Mouse (Mus musculus): Measurements from ENCODE around the gene Gm14391. TPM values are rescaled to one million over a fixed set of nuclear protein-coding genes. Genes with fewer than 3 reads are reported as not detected.
A peak's percentile ranks its signal among the peaks of the same experiment; 100 is the strongest.
"Not testable (repeated sequence)": the region's sequence is repeated elsewhere in the genome, so short reads cannot be mapped to it uniquely, and the experiment has no call there.

Gene Gm14391
- polyA plus RNA-seq, 1 experiment from 2014 or later = 5.9 TPM

- H3K4me2 ChIP-seq (replicated peaks; ENCODE audit: low read depth, low read length); H3K9ac ChIP-seq (ENCODE audit: low read depth, low read length); H3K27ac ChIP-seq (ENCODE audit: low read depth, low read length); H3K36me3 ChIP-seq (ENCODE audit: control insufficient read depth, insufficient read depth, low read length); H3K4me3 ChIP-seq (ENCODE audit: low read depth, low read length); H3K9me3 ChIP-seq (ENCODE audit: control insufficient read depth, low read length); ATAC-seq (ENCODE audit: low FRiP score); H3K27me3 ChIP-seq (ENCODE audit: control insufficient read depth, insufficient read depth, low read length); H3K4me1 ChIP-seq (replicated peaks; ENCODE audit: control insufficient read depth, insufficient read depth, low read length); DNase-seq (ENCODE audit: low spot score): not testable (repeated sequence)
- 92% methylated on average over 4 of the region's 4 CpGs for WGBS
Measured at GRCm38 (mm10) chr2:175161438-175161837, 45.3 kb downstream of the Gm14391 start.

DNA sequence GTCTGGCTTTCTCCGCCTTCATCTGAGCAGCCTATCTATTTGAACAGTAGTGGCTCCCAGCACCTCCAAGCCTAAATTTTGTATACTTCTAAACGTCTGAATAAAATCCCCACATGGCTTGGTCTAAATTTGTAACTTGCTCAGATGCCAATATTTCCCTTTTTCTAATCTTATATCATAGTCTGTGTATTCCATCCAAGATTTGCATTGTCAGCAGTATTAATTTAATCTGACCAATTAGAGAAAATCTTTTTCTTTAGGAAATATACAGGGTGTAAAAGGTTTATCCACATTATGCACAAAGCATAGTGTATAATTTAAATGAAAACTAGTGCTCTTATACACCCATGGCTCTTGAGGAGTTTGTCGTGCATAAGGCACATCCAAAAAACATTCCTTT is 48.1 kb downstream of the Gm14391 start:
- 88% methylated on average over 3 of the region's 3 CpGs for whole genome bisulfite sequencing
- no peak overlapping the region for H3K9ac ChIP-seq (ENCODE audit: low read depth, low read length)

DNA sequence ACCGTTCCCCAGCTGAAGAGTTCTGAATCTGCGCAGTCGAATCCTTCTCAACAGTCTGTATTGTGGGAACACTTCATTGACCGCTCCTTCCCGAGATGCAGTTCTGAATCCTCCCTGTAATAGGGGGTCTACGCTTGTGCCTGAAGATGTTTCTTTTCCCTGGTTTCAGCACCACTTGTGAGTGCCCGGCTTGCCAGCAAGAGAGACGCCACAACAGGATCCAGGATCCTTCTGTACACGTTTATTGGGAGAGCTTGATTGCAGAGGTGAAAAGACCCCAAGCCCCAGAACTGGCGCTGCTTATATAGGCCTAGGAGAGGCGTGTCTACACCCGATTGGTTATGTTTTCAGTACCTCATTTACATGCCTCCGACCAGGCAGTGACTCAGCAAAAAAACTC is 50.0 kb downstream of the Gm14391 start:
- no peak for ATAC-seq (ENCODE audit: low FRiP score)
- Histone ChIP-seq H3K9ac (ENCODE audit: low read depth, low read length) (no peak overlapping the region), H3K4me2 (replicated peaks; ENCODE audit: low read depth, low read length) (no peak overlapping the region), H3K9me3 (ENCODE audit: control insufficient read depth, low read length) (peaks cover 2% of the 10 kb centered on the region; the same call in 1 of the 2 replicates), H3K4me1 (replicated peaks; ENCODE audit: control insufficient read depth, insufficient read depth, low read length) (no peaks in the 10 kb centered on the region), H3K27me3 (ENCODE audit: control insufficient read depth, insufficient read depth, low read length) (no peaks in the 10 kb centered on the region), H3K27ac (ENCODE audit: low read depth, low read length) (no peak overlapping the region), H3K4me3 (ENCODE audit: low read depth, low read length) (no peak overlapping the region), H3K36me3 (ENCODE audit: control insufficient read depth, insufficient read depth, low read length) (no peaks in the 10 kb centered on the region)
- WGBS = 93% methylated on average over 13 of the region's 13 CpGs
- no peak for DNase-seq (ENCODE audit: low spot score)

More for the DNA sequence above, 48.1 kb downstream of the Gm14391 start:
- H3K4me3 ChIP-seq (ENCODE audit: low read depth, low read length) = no peak overlapping the region
- no peak overlapping the region for H3K27ac ChIP-seq (ENCODE audit: low read depth, low read length)
- H3K9me3 ChIP-seq (ENCODE audit: control insufficient read depth, low read length) = peaks cover 2% of the 10 kb centered on the region; the same call in 1 of the 2 replicates
- H3K36me3 ChIP-seq (ENCODE audit: control insufficient read depth, insufficient read depth, low read length) = no peaks in the 10 kb centered on the region
- DNase-seq (ENCODE audit: low spot score) (no peak), ATAC-seq (ENCODE audit: low FRiP score) (no peak)
- H3K4me2 ChIP-seq (replicated peaks; ENCODE audit: low read depth, low read length) = no peak overlapping the region
- H3K27me3 ChIP-seq (ENCODE audit: control insufficient read depth, insufficient read depth, low read length) = no peaks in the 10 kb centered on the region
- H3K4me1 ChIP-seq (replicated peaks; ENCODE audit: control insufficient read depth, insufficient read depth, low read length) = no peaks in the 10 kb centered on the region

DNA sequence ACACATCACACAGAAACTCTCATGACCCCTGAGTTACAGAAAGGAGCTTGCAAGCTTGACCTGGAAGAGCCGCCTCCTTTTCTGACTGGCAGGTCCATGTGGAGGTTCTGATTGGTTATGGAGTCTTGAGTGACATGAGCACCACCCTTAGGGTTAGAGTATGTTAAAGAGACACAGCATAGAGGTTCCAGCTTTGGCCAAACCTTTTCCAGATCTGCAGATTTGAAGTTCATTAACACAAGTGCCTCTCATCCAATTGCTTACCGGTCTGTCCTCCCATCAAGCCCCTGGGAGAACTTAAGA is 64.8 kb downstream of the Gm14391 start, which contains the start of gene Gm14399:
Gm14399 (minus strand) TSS at position 20 of the 303 bp plus-strand sequence.
- H3K27ac ChIP-seq (ENCODE audit: low read depth, low read length); ATAC-seq (ENCODE audit: low FRiP score); DNase-seq (ENCODE audit: low spot score); H3K9me3 ChIP-seq (ENCODE audit: control insufficient read depth, low read length); H3K36me3 ChIP-seq (ENCODE audit: control insufficient read depth, insufficient read depth, low read length); H3K9ac ChIP-seq (ENCODE audit: low read depth, low read length); H3K27me3 ChIP-seq (ENCODE audit: control insufficient read depth, insufficient read depth, low read length); H3K4me1 ChIP-seq (replicated peaks; ENCODE audit: control insufficient read depth, insufficient read depth, low read length): not testable (repeated sequence)
- peak within 1 kb of the TSS; percentile 21 for H3K4me2 ChIP-seq (replicated peaks; ENCODE audit: low read depth, low read length)
- H3K4me3 ChIP-seq (ENCODE audit: low read depth, low read length) = peak within 1 kb of the TSS; percentile 34
- 6% methylated on average over 1 of the region's 2 CpGs for WGBS

- not testable (repeated sequence) for H3K27me3 ChIP-seq (ENCODE audit: control insufficient read depth, insufficient read depth, low read length); H3K9ac ChIP-seq (ENCODE audit: low read depth, low read length); ATAC-seq (ENCODE audit: low FRiP score); H3K27ac ChIP-seq (ENCODE audit: low read depth, low read length); H3K4me1 ChIP-seq (replicated peaks; ENCODE audit: control insufficient read depth, insufficient read depth, low read length); H3K36me3 ChIP-seq (ENCODE audit: control insufficient read depth, insufficient read depth, low read length); H3K9me3 ChIP-seq (ENCODE audit: control insufficient read depth, low read length)
- Histone ChIP-seq H3K4me3 (ENCODE audit: low read depth, low read length) (peak overlapping the region; percentile 34), H3K4me2 (replicated peaks; ENCODE audit: low read depth, low read length) (peak overlapping the region; percentile 21)
- 7% methylated on average over 22 of the region's 25 CpGs for WGBS
- peak; percentile 3 for DNase-seq (ENCODE audit: low spot score)
Measured at GRCm38 (mm10) chr2:175141118-175141992, 65.4 kb downstream of the Gm14391 start.

Other genes with a start within 250 kb of the Gm14391 start
- gene Gm14444, start 196.7 kb downstream of the Gm14391 start, polyA plus RNA-seq (2014; fragmentation: Nextera tagmentation; extraction: Ambion mirVana) = not detected in 2 replicates
- gene Gm14393, start 139.1 kb downstream of the Gm14391 start, polyA plus RNA-seq (2014; fragmentation: Nextera tagmentation; extraction: Ambion mirVana) = 0.36 and 0.69 TPM in 2 replicates
- gene Gm14399, start 64.9 kb downstream of the Gm14391 start, polyA plus RNA-seq (2014; fragmentation: Nextera tagmentation; extraction: Ambion mirVana) = 6.5 and 7.7 TPM in 2 replicates
- gene Gm14443, start 31.0 kb downstream of the Gm14391 start, polyA plus RNA-seq (2014; fragmentation: Nextera tagmentation; extraction: Ambion mirVana) = 0.78 and 0.88 TPM in 2 replicates
- gene Gm14440, start 68.2 kb upstream of the Gm14391 start, polyA plus RNA-seq (2014; fragmentation: Nextera tagmentation; extraction: Ambion mirVana) = 2.6 and 5.5 TPM in 2 replicates
- 24.0 and 25.1 TPM in 2 replicates for gene Gm4631, start 131.3 kb upstream of the Gm14391 start, polyA plus RNA-seq (2014; fragmentation: Nextera tagmentation; extraction: Ambion mirVana)
- 4.2 and 6.7 TPM in 2 replicates for gene Zfp968, start 165.5 kb upstream of the Gm14391 start, polyA plus RNA-seq (2014; fragmentation: Nextera tagmentation; extraction: Ambion mirVana)
- 23.8 and 32.8 TPM in 2 replicates for gene Gm4724, start 228.9 kb upstream of the Gm14391 start, polyA plus RNA-seq (2014; fragmentation: Nextera tagmentation; extraction: Ambion mirVana)